Comparison of ENCODE assay signal across 15 mouse cellular contexts in the genomic region with DNA sequence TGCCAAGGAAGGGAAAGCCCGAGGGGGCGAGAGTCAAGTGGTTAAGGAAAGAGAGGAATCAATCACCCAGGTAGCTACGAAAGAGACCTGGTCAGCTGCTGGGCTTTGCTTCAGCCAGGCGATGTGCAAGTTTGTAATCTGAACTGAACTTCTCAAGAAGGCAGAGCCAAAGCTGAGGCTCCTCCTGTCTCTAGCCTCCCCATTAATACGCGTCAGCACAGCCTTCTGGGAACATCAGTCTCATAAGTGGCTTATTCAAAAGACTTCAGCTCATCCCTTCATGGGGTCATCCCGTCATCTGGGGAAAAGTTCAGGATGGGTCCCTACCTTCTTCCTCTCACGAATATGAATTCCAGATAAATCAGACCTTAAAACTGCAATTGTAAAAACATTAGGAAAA.
"Had no signal": no experiment of that assay in that cellular context is flagged by ENCODE, and none has a peak within 500 bp of the region (broad histone marks: within the 10 kb centered on the region; RNA-seq: fewer than 3 reads in every experiment).

No protein-coding gene starts in this region.

- ATAC-seq: midbrain, embryonic 16.5 days had no signal

- H3K9ac ChIP-seq: lung, embryonic 14.5 days; neural tube, embryonic 13.5 days had no signal

- H3K9me3 ChIP-seq: midbrain, embryonic 10.5 days; neural tube, embryonic 13.5 days had no signal

- DNase-seq: kidney, adult 18-20 months; kidney, postnatal 25 days; lung, embryonic 14.5 days; lung, postnatal 10 days; lung, postnatal 4 days; retina, postnatal 1 day; right cerebral cortex, postnatal 4 days; spleen, adult 18-20 months; thymus, adult 18-20 months; thymus, postnatal 14 days had no signal

- H3K36me3 ChIP-seq: midbrain, embryonic 10.5 days; neural tube, embryonic 13.5 days had no signal

- H3K4me3 ChIP-seq: left cerebral cortex, adult 2 months; midbrain, embryonic 10.5 days; neural tube, embryonic 13.5 days had no signal

- H3K27ac ChIP-seq: left cerebral cortex, adult 2 months; midbrain, embryonic 10.5 days; neural tube, embryonic 13.5 days had no signal

- H3K4me2 ChIP-seq: liver, embryonic 11.5 days; lung, embryonic 14.5 days; neural tube, embryonic 13.5 days had no signal
